ENCODE assay signal across 13 mouse cellular contexts in the genomic region with DNA sequence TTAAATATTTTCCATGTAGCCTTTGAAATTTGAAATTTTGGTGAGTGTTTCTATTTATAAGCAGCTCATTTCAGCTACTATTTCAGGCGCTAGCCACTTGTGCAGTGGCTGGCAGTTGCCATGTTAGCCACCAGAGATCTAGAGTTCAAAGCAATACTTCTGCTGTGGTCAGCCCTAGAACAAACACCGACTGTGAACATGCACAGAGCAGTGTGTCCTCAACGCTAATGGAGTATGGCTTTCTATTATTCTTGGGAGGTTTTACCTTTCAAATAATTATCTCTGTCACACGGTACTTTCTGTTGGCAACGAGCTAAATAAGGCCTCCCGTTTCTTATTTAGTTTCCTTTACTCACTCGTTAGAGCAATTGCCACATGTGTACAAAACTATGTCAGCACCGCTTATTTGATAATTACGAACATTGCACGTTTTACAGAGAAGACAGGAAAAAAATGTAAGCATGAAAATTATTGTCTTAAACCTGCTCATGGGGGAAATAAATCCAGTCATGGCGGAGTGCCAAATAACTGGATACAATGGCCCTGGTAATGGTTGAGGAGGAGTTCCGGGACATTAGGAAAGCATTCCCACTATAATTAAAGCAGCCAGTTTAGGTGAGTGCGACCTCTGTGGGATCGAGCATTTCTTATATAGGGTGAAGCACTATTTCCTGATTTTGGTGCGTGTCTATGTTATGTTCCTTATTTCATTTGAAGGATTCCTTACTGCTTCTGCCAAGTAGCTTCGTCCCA. TPM values are rescaled to one million over a fixed set of nuclear protein-coding genes. Genes with fewer than 3 reads are reported as not detected.
A peak's percentile ranks its signal among the peaks of the same experiment; 100 is the strongest.
DNase-seq lines count a peak whose midpoint lies in the region; ATAC-seq and TF ChIP-seq lines count a peak whose summit lies in the region.
"Had no signal": no experiment of that assay in that cellular context is flagged by ENCODE, and none has a peak within 500 bp of the region (broad histone marks: within the 10 kb centered on the region; RNA-seq: fewer than 3 reads in every experiment).

No protein-coding gene starts in this region.

- WGBS in embryonic facial prominence, embryonic 13.5 days = 35% methylated on average over 16 of the region's 16 CpGs
- 59% methylated on average over 16 of the region's 16 CpGs for WGBS in embryonic facial prominence, embryonic 10.5 days
- 69% methylated on average over 16 of the region's 16 CpGs for WGBS in liver, postnatal 0 days (ENCODE audit: insufficient replicate concordance)
- WGBS in liver, embryonic 12.5 days (ENCODE audit: insufficient replicate concordance) = 72% methylated on average over 16 of the region's 16 CpGs
- WGBS in hindbrain, embryonic 12.5 days = 48% methylated on average over 16 of the region's 16 CpGs
- 19% methylated on average over 16 of the region's 16 CpGs for WGBS in neural tube, embryonic 15.5 days

- no peaks in the 10 kb centered on the region for H3K27me3 ChIP-seq in embryonic facial prominence, embryonic 13.5 days
- no peaks in the 10 kb centered on the region for H3K27me3 ChIP-seq in embryonic facial prominence, embryonic 10.5 days (replicated peaks; ENCODE audit: low read depth, poor library complexity, severe bottlenecking)
- no peaks in the 10 kb centered on the region for H3K27me3 ChIP-seq in liver, postnatal 0 days (ENCODE audit: insufficient read depth, low read length)
- H3K27me3 ChIP-seq in liver, embryonic 12.5 days (replicated peaks) = no peaks in the 10 kb centered on the region
- H3K27me3 ChIP-seq in hindbrain, embryonic 12.5 days = no peaks in the 10 kb centered on the region
- H3K27me3 ChIP-seq in neural tube, embryonic 15.5 days (replicated peaks) = no peaks in the 10 kb centered on the region
- H3K27me3 ChIP-seq: embryonic facial prominence, embryonic 12.5 days; liver, embryonic 13.5 days; stomach, embryonic 15.5 days had no signal

- H3K9me3 ChIP-seq in embryonic facial prominence, embryonic 13.5 days = no peaks in the 10 kb centered on the region
- no peaks in the 10 kb centered on the region for H3K9me3 ChIP-seq in embryonic facial prominence, embryonic 10.5 days
- no peaks in the 10 kb centered on the region for H3K9me3 ChIP-seq in liver, postnatal 0 days (ENCODE audit: low read length)
- no peaks in the 10 kb centered on the region for H3K9me3 ChIP-seq in liver, embryonic 12.5 days (replicated peaks)
- H3K9me3 ChIP-seq in hindbrain, embryonic 12.5 days (replicated peaks) = no peaks in the 10 kb centered on the region
- H3K9me3 ChIP-seq in neural tube, embryonic 15.5 days (replicated peaks) = no peaks in the 10 kb centered on the region
- H3K9me3 ChIP-seq: embryonic facial prominence, embryonic 12.5 days; liver, embryonic 13.5 days; stomach, embryonic 15.5 days had no signal

- no peak for DNase-seq in embryonic facial prominence, embryonic 10.5 days (ENCODE audit: low spot score)
- no peak for DNase-seq in liver, postnatal 0 days
- no peak for DNase-seq in kidney, postnatal 25 days
- DNase-seq in kidney, postnatal 36 days = no peak
- DNase-seq: cerebellum, adult 18-20 months; gastrocnemius, postnatal 36 days; liver, embryonic 13.5 days had no signal

- H3K4me3 ChIP-seq in embryonic facial prominence, embryonic 13.5 days = no peak overlapping the region
- no peak overlapping the region for H3K4me3 ChIP-seq in embryonic facial prominence, embryonic 10.5 days
- H3K4me3 ChIP-seq in liver, postnatal 0 days (ENCODE audit: low read depth, low read length) = no peak overlapping the region
- no peak overlapping the region for H3K4me3 ChIP-seq in liver, embryonic 12.5 days
- H3K4me3 ChIP-seq in hindbrain, embryonic 12.5 days = no peak overlapping the region
- no peak overlapping the region for H3K4me3 ChIP-seq in neural tube, embryonic 15.5 days (replicated peaks)
- H3K4me3 ChIP-seq: embryonic facial prominence, embryonic 12.5 days; liver, embryonic 13.5 days; stomach, embryonic 15.5 days had no signal

- peak overlapping the region; percentile 38 for H3K4me2 ChIP-seq in embryonic facial prominence, embryonic 13.5 days
- 0 out of 2 replicates have a peak overlapping the region, but pooled peaks have one; percentile 3 for H3K4me2 ChIP-seq in liver, postnatal 0 days (ENCODE audit: low read depth, low read length)
- H3K4me2 ChIP-seq in liver, embryonic 12.5 days = no peak overlapping the region
- H3K4me2 ChIP-seq in hindbrain, embryonic 12.5 days (replicated peaks) = peak overlapping the region; percentile 39
- peak overlapping the region; percentile 41 for H3K4me2 ChIP-seq in neural tube, embryonic 15.5 days
- H3K4me2 ChIP-seq: embryonic facial prominence, embryonic 12.5 days; liver, embryonic 13.5 days; stomach, embryonic 15.5 days had no signal

- H3K9ac ChIP-seq in embryonic facial prominence, embryonic 13.5 days = no peak overlapping the region
- H3K9ac ChIP-seq in liver, postnatal 0 days (replicated peaks) = no peak overlapping the region
- H3K9ac ChIP-seq in liver, embryonic 12.5 days = no peak overlapping the region
- no peak overlapping the region for H3K9ac ChIP-seq in hindbrain, embryonic 12.5 days
- no peak overlapping the region for H3K9ac ChIP-seq in neural tube, embryonic 15.5 days (replicated peaks)
- H3K9ac ChIP-seq: embryonic facial prominence, embryonic 12.5 days; liver, embryonic 13.5 days; stomach, embryonic 15.5 days had no signal

- H3K4me1 ChIP-seq in embryonic facial prominence, embryonic 13.5 days = peaks cover 24% of the 10 kb centered on the region
- H3K4me1 ChIP-seq in embryonic facial prominence, embryonic 10.5 days = peaks cover 32% of the 10 kb centered on the region
- peaks cover 11% of the 10 kb centered on the region for H3K4me1 ChIP-seq in liver, postnatal 0 days (ENCODE audit: insufficient read depth)
- no peaks in the 10 kb centered on the region for H3K4me1 ChIP-seq in liver, embryonic 12.5 days
- peaks cover 35% of the 10 kb centered on the region for H3K4me1 ChIP-seq in hindbrain, embryonic 12.5 days
- peaks cover 33% of the 10 kb centered on the region for H3K4me1 ChIP-seq in neural tube, embryonic 15.5 days

- no peak for ATAC-seq in embryonic facial prominence, embryonic 13.5 days (ENCODE audit: insufficient number of reproducible peaks, insufficient read depth, low FRiP score, low TSS enrichment, low read depth)
- ATAC-seq in liver, postnatal 0 days = no peak
- no peak for ATAC-seq in liver, embryonic 12.5 days
- peak; percentile 65; the same call in 1 of the 2 replicates for ATAC-seq in hindbrain, embryonic 12.5 days (ENCODE audit: low FRiP score)
- peak; percentile 26; the same call in 1 of the 2 replicates for ATAC-seq in neural tube, embryonic 15.5 days (ENCODE audit: low FRiP score)

- no peak for TF ChIP-seq EP300 in liver, postnatal 0 days (IDR thresholded peaks at IDR 0.05; ENCODE audit: low read depth)

- TF ChIP-seq CTCF in liver, postnatal 0 days (IDR thresholded peaks at IDR 0.05; ENCODE audit: low read depth) = no peak

- H3K36me3 ChIP-seq in embryonic facial prominence, embryonic 13.5 days = no peaks in the 10 kb centered on the region
- H3K36me3 ChIP-seq in embryonic facial prominence, embryonic 10.5 days (replicated peaks) = peaks cover 23% of the 10 kb centered on the region
- H3K36me3 ChIP-seq in liver, postnatal 0 days (replicated peaks; ENCODE audit: insufficient read depth, low read length) = no peaks in the 10 kb centered on the region
- no peaks in the 10 kb centered on the region for H3K36me3 ChIP-seq in liver, embryonic 12.5 days
- 0 out of 2 replicates have a peak, but pooled peaks cover 3% of the 10 kb centered on the region for H3K36me3 ChIP-seq in hindbrain, embryonic 12.5 days
- H3K36me3 ChIP-seq in neural tube, embryonic 15.5 days = no peaks in the 10 kb centered on the region
- H3K36me3 ChIP-seq: embryonic facial prominence, embryonic 12.5 days; liver, embryonic 13.5 days; stomach, embryonic 15.5 days had no signal

- H3K27ac ChIP-seq in embryonic facial prominence, embryonic 13.5 days = no peak overlapping the region
- no peak overlapping the region for H3K27ac ChIP-seq in embryonic facial prominence, embryonic 10.5 days (replicated peaks)
- H3K27ac ChIP-seq in liver, postnatal 0 days (ENCODE audit: low read depth) = 0 out of 2 replicates have a peak overlapping the region, but pooled peaks have one; percentile 7
- H3K27ac ChIP-seq in liver, embryonic 12.5 days = no peak overlapping the region
- H3K27ac ChIP-seq in hindbrain, embryonic 12.5 days = 0 out of 2 replicates have a peak overlapping the region, but pooled peaks have one; percentile 48
- peak overlapping the region; percentile 58 for H3K27ac ChIP-seq in neural tube, embryonic 15.5 days (replicated peaks)
- H3K27ac ChIP-seq: embryonic facial prominence, embryonic 12.5 days; liver, embryonic 13.5 days; stomach, embryonic 15.5 days had no signal

RNA-seq across cellular contexts. Expression of gene Cxadr, which starts 12.0 kb away (rescaled TPM):
- 24.1 and 30.3 TPM in 2 replicates for polyA plus RNA-seq in embryonic facial prominence, embryonic 13.5 days (2015; fragmentation: Nextera tagmentation; extraction: Ambion mirVana)
- polyA plus RNA-seq in embryonic facial prominence, embryonic 10.5 days (2016; fragmentation: Nextera tagmentation; extraction: Ambion mirVana) = 30.4 and 33.7 TPM in 2 replicates
- 24.7 and 27.1 TPM in 2 replicates for polyA plus RNA-seq in liver, postnatal 0 days (2015; fragmentation: Nextera tagmentation; extraction: Ambion mirVana)
- polyA plus RNA-seq in liver, embryonic 12.5 days (2016; fragmentation: Nextera tagmentation; extraction: Ambion mirVana) = 12.6 and 13.5 TPM in 2 replicates
- 112 and 118 TPM in 2 replicates for polyA plus RNA-seq in hindbrain, embryonic 12.5 days (2016; fragmentation: Nextera tagmentation; extraction: Ambion mirVana)
- polyA plus RNA-seq in neural tube, embryonic 15.5 days (2015; fragmentation: Nextera tagmentation; extraction: Ambion mirVana) = 114 and 131 TPM in 2 replicates

Comparison
In these comparisons a context has a peak if more than half of its experiments do, and no peak if none do; other contexts are left out.
1. H3K27ac ChIP-seq: peak in liver, postnatal 0 days (single experiment), hindbrain, embryonic 12.5 days (single experiment) and neural tube, embryonic 15.5 days (single experiment); none in embryonic facial prominence, embryonic 13.5 days (single experiment), embryonic facial prominence, embryonic 10.5 days (single experiment) and liver, embryonic 12.5 days (single experiment).
2. ATAC-seq: peak in hindbrain, embryonic 12.5 days (single experiment) and neural tube, embryonic 15.5 days (single experiment); none in embryonic facial prominence, embryonic 13.5 days (single experiment), liver, postnatal 0 days (single experiment) and liver, embryonic 12.5 days (single experiment).